Mouse (Mus musculus) lung, adult 2 months (tissue): ENCODE measurements at regions not wholly inside any gene's neighbourhood (a gene's known extent, or its start where the extent isn't known, plus 50 kb on each side); places are given as distances from the start of the nearest gene placed in this dataset.

Experiments
- CTCF ChIP-seq: fragments of 200-500 bp; IDR thresholded peaks from 2 replicates; pipeline ENCODE4 v1.5.1; 2011; ENCODE audit warnings: mild to moderate bottlenecking, low read length, control low read depth; ENCODE audit not compliant: insufficient read depth
- POLR2A ChIP-seq: fragments of 200-500 bp; IDR thresholded peaks from 2 replicates; pipeline ENCODE4 v1.6.1; 2011; ENCODE audit warnings: low read depth, mild to moderate bottlenecking, control low read depth, low read length, borderline replicate concordance; ENCODE audit errors: extremely low read depth

DNA sequence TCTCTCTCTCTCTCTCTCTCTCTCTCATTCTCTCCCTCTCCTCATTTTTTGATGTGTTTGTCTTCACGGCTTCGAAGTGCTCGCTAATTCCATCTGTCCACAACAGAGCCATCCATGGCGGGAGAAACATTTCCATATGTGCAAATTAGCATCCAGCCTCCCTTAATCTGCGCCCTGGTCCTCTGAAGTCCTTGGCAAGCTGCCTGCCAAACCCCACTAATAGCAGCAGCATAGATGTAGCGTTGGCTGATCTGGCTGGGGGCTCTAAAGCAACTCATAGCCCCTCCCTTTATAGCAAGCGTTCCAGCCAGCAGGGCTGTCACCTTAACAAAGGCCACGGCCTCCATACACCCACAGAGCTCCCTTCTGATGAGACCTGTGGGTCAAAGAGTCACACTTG lies 272.3 kb upstream of the 3110018I06Rik start:
- no peak for TF ChIP-seq CTCF
- TF ChIP-seq POLR2A: no peak
